Mouse (Mus musculus) kidney, postnatal 25 days (tissue): ENCODE results near the gene Ppm1n.

Experiments used
- DNase-seq, 2 experiments: peaks; one replicate each; pipeline ENCODE4 v3.0.0; 2021; ENCODE audit warnings: mixed read lengths in 2 of 2

The Ppm1n gene

GRCm38 (mm10) chr7:19279581-19280114, at the start of gene Ppm1n:
TSS of gene Ppm1n (minus strand) at chr7:19280064.
- no peak for DNase-seq

GRCm38 (mm10) chr7:19328425-19328824, 48.6 kb upstream of the Ppm1n start:
- no peak for DNase-seq

GRCm38 (mm10) chr7:19327782-19328181, 47.9 kb upstream of the Ppm1n start:
- DNase-seq = no peak

GRCm38 (mm10) chr7:19327128-19327527, 47.3 kb upstream of the Ppm1n start:
- DNase-seq = peak; percentile 93 to 96

- peak; percentile 96 for DNase-seq
These were observed 46.5 kb upstream of the Ppm1n start for GRCm38 (mm10) chr7:19326359-19326758.

GRCm38 (mm10) chr7:19325262-19326199, 45.7 kb upstream of the Ppm1n start:
- no peak for DNase-seq

GRCm38 (mm10) chr7:19324221-19324620, 44.4 kb upstream of the Ppm1n start:
- no peak for DNase-seq

- DNase-seq = no peak
These were observed 42.6 kb upstream of the Ppm1n start for GRCm38 (mm10) chr7:19322489-19322888.

- no peak for DNase-seq
These were observed 41.6 kb upstream of the Ppm1n start for GRCm38 (mm10) chr7:19321464-19321863.

- no peak for DNase-seq
These were observed 40.8 kb upstream of the Ppm1n start for GRCm38 (mm10) chr7:19320637-19321036.

GRCm38 (mm10) chr7:19319906-19320305, 40.0 kb upstream of the Ppm1n start:
- peak; percentile 98 to 99 for DNase-seq

GRCm38 (mm10) chr7:19319458-19319857, 39.6 kb upstream of the Ppm1n start:
- DNase-seq = peak in 1 of 2 experiments; percentile 46

GRCm38 (mm10) chr7:19318676-19319075, 38.8 kb upstream of the Ppm1n start:
- no peak for DNase-seq

GRCm38 (mm10) chr7:19318201-19318600, 38.3 kb upstream of the Ppm1n start:
- no peak for DNase-seq

GRCm38 (mm10) chr7:19316451-19317161, 36.7 kb upstream of the Ppm1n start:
- no peak for DNase-seq

- no peak for DNase-seq
These were observed 34.2 kb upstream of the Ppm1n start for GRCm38 (mm10) chr7:19314033-19314432.

- DNase-seq = peak; percentile 26 to 63
These were observed 32.1 kb upstream of the Ppm1n start for GRCm38 (mm10) chr7:19311991-19312390.

- DNase-seq = peak; percentile 97
These were observed 30.2 kb upstream of the Ppm1n start, which contains the start of gene Fosb for GRCm38 (mm10) chr7:19309884-19310641. TSS of gene Fosb (minus strand) at chr7:19310051.

- no peak for DNase-seq
These were observed 29.5 kb upstream of the Ppm1n start for GRCm38 (mm10) chr7:19309278-19309883.

GRCm38 (mm10) chr7:19308454-19309277, 28.8 kb upstream of the Ppm1n start:
- DNase-seq = peak; percentile 95 to 98
